Mouse (Mus musculus) bone marrow, adult 2 months (tissue): ENCODE results near the gene Wbp2. TPM values are rescaled to one million over a fixed set of nuclear protein-coding genes. Genes with fewer than 3 reads are reported as not detected.
A peak's percentile ranks its signal among the peaks of the same experiment; 100 is the strongest.

Experiments used
- H3K27ac ChIP-seq: fragments of 200-500 bp; 2 replicates; pipeline ENCODE4 v1.5.1; 2012; ENCODE audit warnings: low read depth, mild to moderate bottlenecking, control low read depth, inconsistent platforms, low read length; ENCODE audit not compliant: control insufficient read depth, poor library complexity, insufficient read depth
- H3K4me1 ChIP-seq: fragments of 200-500 bp; 2 replicates; pipeline ENCODE4 v1.6.1; 2011; ENCODE audit warnings: low read length; ENCODE audit not compliant: control insufficient read depth, insufficient read depth
- H3K4me3 ChIP-seq: fragments of 200-500 bp; replicated peaks from 2 replicates; pipeline ENCODE3; 2011; ENCODE audit warnings: mild to moderate bottlenecking, low read depth, low read length, control low read depth; ENCODE audit not compliant: control insufficient read depth
- CTCF ChIP-seq: fragments of 200-500 bp; IDR thresholded peaks from 2 replicates; pipeline ENCODE4 v1.5.1; 2011; ENCODE audit warnings: low read length, control low read depth; ENCODE audit not compliant: control insufficient read depth, insufficient read depth
- POLR2A ChIP-seq: fragments of 200-500 bp; IDR thresholded peaks from 2 replicates; pipeline ENCODE4 v1.6.1; 2011; ENCODE audit warnings: low read depth, mild to moderate bottlenecking, control low read depth, low read length, borderline replicate concordance; ENCODE audit not compliant: control insufficient read depth
- WGBS: fragments of 180-500 bp; shearing (Covaris S2); methylation state at CpG from one replicate; pipeline ENCODE4 v1.1.7; 2018; 5-methylcytosine and 5-hydroxymethylcytosine counted together
- polyA plus RNA-seq: library from polyadenylated mRNA; stranded (reverse); fragments of >200 nt; gene quantifications from 2 replicates; pipeline ENCODE4 v1.2.4, GENCODE M21; 2011; ENCODE audit warnings: low replicate concordance; ENCODE audit not compliant: missing spikeins, insufficient read depth, insufficient read length

The Wbp2 gene
- polyA plus RNA-seq, 1 experiment: 68.0 TPM

DNA sequence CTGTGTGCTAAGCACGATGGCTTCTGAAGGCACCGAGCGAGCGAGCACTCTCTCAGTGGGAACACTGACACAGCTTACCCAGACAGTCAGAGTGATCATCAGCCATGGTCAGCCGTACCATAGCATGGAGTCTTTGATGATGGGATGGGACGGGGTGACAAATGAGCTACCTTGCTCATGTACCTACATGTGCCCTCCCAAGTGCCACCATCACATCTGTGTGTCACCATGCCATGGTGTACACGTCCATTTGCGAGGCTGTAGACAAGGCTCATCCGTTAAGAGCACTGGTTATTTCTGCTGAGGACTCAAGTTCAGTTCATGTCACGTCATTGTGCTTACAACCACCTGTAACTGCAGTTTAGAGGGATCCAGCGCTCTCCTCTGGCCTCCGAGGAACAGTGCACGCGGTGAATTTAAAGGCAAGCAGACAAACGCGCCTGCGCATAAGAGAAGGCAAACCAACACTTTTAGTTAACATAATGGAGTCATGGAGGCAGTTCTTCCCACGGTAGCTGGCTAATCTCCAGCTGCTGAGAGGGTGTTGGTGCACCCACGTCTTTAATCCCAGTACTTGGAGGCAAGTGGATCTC is 24.9 kb upstream of the Wbp2 start:
- no peak overlapping the region for H3K4me3 ChIP-seq
- WGBS: 89% methylated on average over 19 of the region's 19 CpGs
- no peaks in the 10 kb centered on the region for H3K4me1 ChIP-seq
- no peak overlapping the region for H3K27ac ChIP-seq
- TF ChIP-seq CTCF (no peak), POLR2A (no peak)

DNA sequence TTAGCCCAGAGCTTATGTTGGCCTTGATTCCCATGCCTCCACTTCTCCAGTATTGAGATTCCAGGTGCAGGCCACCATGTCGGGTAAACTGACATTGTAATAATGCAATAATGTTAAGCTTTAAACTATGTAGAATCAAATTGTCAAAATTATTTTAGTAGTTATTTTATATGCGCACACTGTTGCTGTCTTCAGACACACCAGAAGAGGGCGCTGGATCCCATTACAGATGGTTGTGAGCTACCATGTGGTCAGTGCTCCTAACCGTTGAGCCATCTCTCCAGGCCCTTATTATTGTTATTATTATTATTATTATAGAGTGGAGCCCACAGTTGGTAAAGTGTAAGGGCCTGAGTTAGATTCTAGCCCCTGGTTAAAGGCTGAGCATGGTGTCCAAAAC is 24.3 kb upstream of the Wbp2 start:
- Histone ChIP-seq H3K4me3 (no peak overlapping the region), H3K27ac (no peak overlapping the region), H3K4me1 (no peaks in the 10 kb centered on the region)
- 77% methylated on average over 4 of the region's 4 CpGs for WGBS
- TF ChIP-seq CTCF: no peak
- TF ChIP-seq POLR2A: no peak

DNA sequence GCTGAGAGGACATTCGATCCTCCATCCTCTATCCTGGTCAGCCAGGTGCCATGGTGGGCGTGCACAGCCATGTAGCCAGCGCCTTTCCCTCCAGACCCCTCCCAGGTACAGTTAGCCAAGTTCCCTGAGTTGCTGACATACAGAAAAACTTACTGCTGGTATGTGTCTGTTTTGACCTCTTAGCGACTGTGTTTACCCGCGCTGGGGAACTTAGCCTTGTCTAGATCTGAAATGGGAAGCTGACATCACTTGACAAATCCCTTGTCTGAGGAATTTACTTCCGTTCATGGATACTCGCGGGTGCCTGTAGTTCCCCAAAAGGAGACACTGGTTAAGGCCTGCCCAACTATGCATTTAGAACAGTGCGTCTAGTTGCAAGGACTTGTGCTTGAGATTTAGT is 23.7 kb upstream of the Wbp2 start:
- TF ChIP-seq CTCF: no peak
- TF ChIP-seq POLR2A: no peak
- no peaks in the 10 kb centered on the region for H3K4me1 ChIP-seq
- H3K27ac ChIP-seq: 0 out of 2 replicates have a peak overlapping the region, but pooled peaks have one; percentile 33
- H3K4me3 ChIP-seq: no peak overlapping the region
- WGBS: 10% methylated on average over 10 of the region's 10 CpGs

DNA sequence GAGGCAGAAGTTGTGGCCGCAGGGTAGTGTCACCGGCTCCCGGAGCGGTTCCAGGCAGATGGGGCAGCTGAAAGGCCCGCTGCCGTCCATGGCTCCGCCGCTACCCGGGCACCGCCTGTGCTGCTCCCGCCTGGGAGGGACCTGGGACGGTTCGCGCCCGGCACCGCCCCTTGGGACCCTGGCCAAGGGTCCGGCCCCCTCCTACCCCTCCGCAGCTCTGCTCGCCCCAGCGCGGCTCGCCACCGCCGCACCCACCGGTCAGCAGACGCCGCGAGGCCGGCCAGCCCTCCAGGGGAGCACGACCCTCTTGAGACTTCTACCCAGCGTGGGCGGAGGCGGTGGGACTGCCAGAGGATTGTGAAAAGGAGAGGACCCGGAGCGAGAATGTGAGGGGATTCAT is 23.3 kb upstream of the Wbp2 start:
- peak overlapping the region; percentile 33; the same call in 1 of the 2 replicates for H3K27ac ChIP-seq
- no peaks in the 10 kb centered on the region for H3K4me1 ChIP-seq
- TF ChIP-seq CTCF: no peak
- no peak; the same call in 1 of the 2 replicates for TF ChIP-seq POLR2A
- H3K4me3 ChIP-seq: peak overlapping the region; percentile 18
- WGBS: under 1% methylated on average over 35 of the region's 35 CpGs

DNA sequence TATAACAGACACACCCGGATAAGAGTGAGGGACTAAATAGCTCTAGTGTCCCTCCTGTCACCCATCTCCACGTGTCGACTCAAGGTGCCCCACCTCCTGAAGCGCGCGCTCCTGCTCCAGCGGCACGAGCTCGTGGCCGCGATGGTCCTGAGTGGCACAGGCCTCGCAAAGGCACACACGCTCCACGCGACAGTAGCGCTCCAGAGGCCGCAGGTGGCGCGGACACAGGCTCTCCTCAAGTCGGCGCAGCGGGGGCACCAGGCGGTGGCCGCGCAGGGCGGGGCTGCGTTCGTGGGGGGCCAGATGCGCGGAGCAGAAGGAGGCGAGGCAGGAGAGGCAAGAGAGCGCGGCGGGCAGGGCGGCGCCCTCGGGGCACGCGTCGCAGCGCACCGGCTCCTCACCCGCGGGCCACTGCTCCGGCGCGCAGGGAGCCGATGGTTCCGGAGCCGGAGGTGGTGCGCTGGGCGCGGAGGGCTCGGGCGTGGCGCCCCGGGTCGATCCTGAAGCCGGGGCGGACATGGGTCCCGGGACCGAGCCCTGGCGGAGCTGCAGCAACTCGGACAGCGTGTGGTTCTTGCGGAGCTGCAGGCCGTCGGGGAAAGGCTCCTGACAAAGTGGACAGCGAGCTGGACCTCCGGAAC is 22.8 kb upstream of the Wbp2 start:
- Histone ChIP-seq H3K4me3 (peak overlapping the region; percentile 38), H3K4me1 (no peaks in the 10 kb centered on the region), H3K27ac (peak overlapping the region; percentile 33; the same call in 1 of the 2 replicates)
- under 1% methylated on average over 70 of the region's 70 CpGs for WGBS
- TF ChIP-seq CTCF (no peak), POLR2A (no peak)

DNA sequence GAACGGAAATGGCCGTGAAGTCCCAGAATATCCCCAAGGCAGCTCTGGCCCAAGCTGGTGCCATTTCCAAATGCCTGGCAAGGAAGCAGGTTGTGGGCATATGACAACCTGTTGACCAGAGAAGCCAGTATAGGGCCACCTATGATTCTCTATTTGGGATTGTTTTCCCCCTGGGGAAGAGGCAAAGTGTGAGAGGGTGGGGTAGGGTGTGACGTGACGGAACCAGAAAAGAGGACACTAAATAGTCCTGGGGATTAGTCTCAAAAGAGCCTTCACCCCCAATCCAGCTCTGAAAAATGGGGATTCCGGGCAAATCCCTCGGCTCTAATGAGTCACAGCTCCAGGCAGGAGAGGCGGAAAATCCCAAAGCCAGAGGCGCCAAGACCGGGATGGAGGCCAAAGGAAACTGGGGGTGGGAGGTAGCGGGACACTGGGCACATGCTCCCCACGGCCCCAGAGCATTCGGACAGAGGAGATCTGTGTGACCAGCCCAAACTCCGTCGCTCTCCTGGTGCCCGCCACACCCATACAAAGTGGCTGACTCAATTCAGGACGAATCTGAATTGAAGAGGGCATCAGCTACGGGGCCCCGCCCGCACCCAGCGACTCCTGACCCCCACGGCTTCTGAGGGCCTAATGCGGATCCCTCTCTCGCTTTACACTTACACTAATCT is 21.8 kb upstream of the Wbp2 start:
- Histone ChIP-seq H3K4me1 (no peaks in the 10 kb centered on the region; the same call in 1 of the 2 replicates), H3K27ac (no peak overlapping the region; the same call in 1 of the 2 replicates), H3K4me3 (no peak overlapping the region)
- TF ChIP-seq CTCF (no peak), POLR2A (no peak)
- WGBS: 39% methylated on average over 23 of the region's 23 CpGs

DNA sequence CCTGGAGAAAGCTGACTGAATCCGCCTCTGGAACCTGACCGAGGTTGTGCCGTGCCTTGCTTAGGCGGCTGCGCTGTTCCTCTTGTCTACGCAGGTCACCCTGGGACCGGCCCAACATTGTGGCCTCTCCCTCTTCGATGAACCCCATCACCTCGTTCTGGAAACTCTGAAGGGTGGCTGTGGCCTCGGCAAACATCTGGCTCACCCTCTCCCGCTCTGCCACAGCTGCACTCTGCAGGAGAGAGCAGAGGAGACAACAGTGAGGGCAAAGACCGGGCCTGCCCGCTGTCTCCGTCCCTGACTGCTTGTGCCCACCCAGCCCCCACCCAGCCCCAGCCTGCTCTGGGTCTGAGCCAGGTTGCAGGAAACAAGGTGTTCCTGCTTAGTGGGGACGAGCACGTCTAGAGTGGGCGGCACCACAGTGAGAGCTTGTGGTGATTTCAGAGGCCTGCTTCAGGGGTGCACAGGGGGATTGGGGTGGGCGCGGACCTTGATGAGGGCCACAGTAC is 21.0 kb upstream of the Wbp2 start:
- TF ChIP-seq POLR2A (no peak), CTCF (no peak)
- H3K27ac ChIP-seq: no peak overlapping the region
- H3K4me3 ChIP-seq: no peak overlapping the region
- 79% methylated on average over 19 of the region's 19 CpGs for WGBS
- H3K4me1 ChIP-seq: no peaks in the 10 kb centered on the region; the same call in none of the 2 replicates
